Mouse (Mus musculus) megakaryocyte-erythroid progenitor cell, adult 5-6 weeks (primary cell): ENCODE results near the gene Ptrh1. TPM values are rescaled to one million over a fixed set of nuclear protein-coding genes. Genes with fewer than 3 reads are reported as not detected.

Experiments used
- ATAC-seq: replicated peaks from 2 replicates; pipeline ENCODE4 v1.8.0; 2016; ENCODE audit warnings: mild to moderate bottlenecking, inconsistent platforms; ENCODE audit not compliant: severe bottlenecking, poor library complexity, low FRiP score, low TSS enrichment
- total RNA-seq, 2 experiments: library from RNA; stranded (forward) in 1 of 2; stranded (reverse) in 1 of 2; fragments of 200-1000, 215-1000 nt in 1 of 2; fragments of >200 nt in 1 of 2; fragmentation: Nextera tagmentation in 1 of 2; gene quantifications; 2 replicates each; pipeline ENCODE4 v1.2.3; 2014 to 2017

Ptrh1 gene
- total RNA-seq, 2 experiments from 2014 or later = 3.9 to 6.9 TPM

DNA sequence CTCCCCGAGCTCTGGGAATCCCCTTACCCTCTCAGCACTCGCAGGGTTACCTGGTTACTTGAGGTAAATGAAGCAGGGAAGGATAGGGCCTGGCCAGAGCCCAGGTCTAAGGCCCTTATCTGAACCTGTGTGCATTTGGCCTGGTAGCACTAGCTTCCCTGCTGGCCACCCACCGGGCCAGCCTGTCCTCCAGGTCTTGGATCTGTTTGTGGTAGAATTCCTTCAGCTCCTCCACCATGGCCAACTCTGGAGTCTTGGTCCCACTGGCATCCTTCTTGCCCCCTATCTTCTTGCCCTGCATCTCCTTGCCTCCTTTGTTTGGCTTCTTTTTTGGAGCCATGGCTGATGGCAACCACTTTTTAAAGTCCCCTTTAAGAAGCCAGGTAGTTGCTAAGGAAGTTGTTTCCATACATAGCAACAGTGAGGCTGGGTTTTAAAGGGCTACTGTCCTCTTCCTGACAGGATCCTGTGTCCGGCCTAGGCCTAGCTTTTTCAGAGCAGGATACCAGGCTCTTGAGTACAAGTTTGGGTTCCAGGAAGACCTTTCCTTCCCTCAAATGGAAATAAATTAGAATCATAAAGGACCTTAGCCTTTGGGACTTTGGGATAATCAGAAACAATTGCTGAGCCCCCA lies 8.6 kb downstream of the Ptrh1 start, which contains the start of gene Cfap157:
Cfap157 (minus strand) TSS at position 381 of the 634 bp plus-strand sequence.
- ATAC-seq = no peak

DNA sequence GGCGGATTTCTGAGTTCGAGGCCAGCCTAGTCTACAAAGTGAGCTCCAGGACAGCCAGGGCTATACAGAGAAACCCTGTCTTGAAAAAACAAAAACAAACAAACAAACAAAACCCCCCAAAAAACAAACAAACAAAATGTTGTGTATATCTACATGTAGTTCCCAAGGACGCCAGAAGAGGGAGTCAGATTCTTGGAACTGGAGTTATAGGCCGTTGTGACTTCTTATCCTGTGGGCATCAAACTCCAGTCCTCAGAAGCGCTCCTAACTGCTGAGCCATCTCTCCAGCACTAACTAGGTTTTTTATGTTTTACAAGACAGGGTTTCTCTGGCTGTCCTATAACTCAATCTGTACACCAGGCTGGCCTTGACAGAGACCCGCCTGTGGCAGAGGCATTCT lies 11.6 kb downstream of the Ptrh1 start:
- ATAC-seq = no peak

DNA sequence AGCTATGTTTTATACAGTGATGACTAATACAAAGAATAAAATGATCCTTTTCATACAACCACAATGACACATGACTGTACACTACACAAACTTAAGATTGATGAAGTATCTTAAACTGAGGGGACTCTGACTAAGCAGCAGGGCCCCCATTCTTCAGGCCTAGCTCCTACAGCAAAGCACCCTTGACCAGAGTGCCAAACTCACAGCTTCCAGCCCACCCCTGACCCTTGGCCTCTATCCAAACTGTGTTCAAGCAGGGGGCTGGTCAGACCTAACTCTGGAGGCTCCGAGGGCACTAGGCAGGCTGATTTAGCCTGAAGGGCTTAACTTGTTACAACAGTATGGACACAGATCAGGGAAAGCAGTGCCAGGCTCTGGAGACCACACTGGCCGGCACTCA lies 13.0 kb downstream of the Ptrh1 start:
- no peak for ATAC-seq

DNA sequence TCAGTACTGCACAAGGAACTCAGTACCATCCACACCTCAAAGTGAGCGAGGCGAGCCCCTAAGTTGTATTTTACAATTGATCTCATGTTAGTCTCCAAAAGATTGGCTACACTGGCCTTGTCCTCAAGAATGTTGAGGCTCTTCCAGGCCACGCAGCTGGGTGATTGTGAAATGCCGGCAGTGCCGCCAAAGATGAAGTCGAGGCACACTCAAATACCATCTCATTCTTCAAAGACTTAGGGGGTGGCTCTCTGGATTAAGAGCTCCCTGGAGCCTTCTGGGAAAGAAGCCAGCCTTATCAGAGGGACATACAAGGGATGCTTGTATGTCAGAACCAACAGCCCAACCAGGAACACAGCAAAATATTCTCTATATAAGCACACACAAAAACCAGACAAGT lies 15.7 kb downstream of the Ptrh1 start:
- no peak for ATAC-seq

DNA sequence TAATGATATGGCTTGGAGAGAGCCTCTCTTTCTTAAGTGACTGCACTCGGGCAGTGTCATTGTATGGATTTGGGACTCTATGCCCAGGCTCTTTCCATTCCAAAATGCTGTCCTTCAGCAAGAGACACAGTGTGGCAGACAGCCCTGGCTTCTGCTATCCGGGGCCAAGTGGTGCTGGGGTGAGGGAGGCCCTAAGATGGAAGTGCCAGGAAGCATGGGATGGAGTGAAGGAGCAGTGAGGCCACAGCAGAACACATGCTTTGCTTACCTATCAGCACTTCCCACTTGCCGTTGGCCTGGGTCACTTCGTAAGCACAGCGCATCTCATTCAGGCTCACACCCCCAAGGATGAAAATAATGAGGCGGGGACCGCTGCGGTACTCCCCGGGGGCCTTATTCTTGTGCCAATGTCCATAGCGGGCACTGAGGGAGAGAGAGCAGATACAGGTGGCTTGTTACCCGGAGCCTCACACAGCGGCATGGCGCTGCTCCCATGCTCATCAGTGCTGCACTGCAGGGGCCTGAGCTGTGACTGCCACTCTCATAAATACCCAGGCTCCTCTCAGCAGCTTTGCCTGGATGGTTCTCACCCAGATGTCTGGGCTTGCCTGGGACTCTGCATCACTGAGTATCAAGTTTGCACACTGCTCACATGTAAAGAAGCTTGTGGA lies 20.3 kb downstream of the Ptrh1 start:
- no peak for ATAC-seq

DNA sequence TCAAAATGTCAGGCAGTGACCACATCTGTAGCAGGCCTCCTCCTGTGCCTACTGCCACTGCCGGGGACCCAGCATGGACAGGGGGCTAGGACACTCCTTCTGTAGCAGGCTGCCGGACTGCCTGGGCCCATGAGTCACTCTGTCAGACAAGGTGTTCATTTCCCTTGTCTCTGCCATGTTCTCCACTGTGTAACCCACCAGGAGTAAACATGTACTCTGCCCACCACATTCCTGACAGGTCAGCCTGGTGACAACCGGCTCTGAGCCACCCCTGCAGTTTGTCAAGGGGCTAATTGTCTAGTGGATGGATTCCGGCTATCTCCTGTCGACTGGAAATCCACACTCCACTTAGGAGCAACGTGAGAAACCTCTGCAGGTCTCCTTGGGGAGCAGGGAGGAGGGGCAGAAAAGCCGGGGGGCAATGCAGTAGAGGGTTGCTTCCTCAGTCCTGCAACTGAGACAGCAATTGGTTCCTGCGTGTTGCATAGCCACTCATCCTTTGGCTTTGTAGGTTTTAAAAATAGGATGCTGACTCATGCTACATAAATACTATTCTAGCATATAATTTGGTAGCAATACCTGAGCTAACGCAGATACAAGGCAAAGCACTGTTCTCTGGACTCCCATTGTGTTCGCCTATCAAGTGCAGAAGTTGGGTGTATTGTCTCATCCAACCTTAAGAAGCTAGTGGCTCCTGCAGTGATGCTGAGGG lies 22.8 kb downstream of the Ptrh1 start:
- no peak for ATAC-seq

DNA sequence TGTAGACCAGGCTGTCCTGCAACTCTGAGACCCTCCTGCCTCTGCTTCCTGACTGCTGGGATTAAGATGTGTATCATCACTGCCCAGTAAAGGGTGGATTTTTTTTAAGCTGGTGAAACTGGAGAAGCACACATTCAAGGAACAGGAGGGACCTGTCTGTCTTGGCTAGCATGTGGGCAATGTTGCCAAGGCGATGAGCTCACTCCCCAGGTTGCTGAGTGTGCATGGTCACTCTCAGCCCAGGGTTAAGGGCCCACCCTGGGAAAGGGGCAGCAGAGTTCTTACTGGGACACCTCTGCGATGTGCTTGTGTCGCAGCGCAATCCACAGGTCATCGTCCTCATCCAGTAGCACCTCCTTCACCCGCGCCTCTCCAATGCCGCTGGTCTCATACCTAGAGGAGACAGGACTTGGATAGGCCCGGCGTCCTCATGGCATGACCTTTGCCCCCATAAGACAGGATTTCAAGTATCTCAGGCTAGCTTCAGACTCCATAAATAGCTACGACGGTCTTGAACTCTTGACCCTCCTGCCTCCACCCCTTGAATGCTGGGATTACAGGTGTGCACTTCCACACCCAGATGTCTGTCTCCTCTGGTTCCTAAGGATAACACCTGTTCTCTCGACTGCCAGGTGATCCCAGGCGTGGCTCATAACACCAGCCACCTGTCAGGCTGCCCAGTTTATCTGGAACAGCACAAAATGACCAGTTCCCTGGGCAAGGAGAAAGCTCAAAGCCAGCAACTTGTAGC lies 33.4 kb downstream of the Ptrh1 start:
- ATAC-seq = 0 out of 2 replicates have a peak, but pooled peaks have one; percentile 17

DNA sequence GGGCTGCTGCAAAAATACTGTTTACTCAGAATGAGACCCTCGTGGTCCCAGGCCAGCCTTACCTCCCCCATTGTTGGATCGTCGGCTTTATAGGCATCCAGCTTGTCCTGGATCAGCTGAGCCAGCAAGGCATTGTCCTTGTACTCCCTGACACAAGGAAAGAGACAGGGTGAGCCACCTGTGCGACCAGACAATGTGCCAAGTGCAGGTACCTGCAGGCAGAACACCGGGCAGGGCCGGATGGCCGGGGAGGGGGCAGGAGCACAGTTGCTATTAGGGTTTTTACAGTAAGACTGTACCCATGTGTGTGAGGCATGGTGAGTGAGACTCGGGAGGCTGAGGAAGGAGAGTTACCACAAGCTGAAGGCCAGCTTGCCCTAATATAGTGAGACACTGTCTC lies 36.4 kb downstream of the Ptrh1 start:
- 0 out of 2 replicates have a peak, but pooled peaks have one; percentile 8 for ATAC-seq

DNA sequence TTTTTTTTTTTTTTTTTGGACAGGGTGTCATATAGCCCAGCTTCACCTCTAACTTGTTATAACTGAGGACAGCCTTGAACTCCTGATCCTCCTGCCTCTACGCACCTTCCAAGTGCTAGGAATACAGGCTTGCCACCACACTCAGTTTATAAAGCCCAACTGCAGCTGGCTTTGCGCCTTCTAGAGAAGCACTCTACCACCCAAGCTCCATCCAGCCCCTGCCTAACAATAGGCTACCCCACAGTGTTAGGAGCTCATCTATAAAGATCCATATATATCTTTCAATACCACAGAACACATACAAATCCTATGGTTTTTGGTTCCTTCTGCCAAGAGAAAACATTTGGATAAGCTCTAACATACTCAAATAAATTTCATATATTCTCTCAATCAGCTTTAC lies 40.9 kb downstream of the Ptrh1 start:
- ATAC-seq = no peak

DNA sequence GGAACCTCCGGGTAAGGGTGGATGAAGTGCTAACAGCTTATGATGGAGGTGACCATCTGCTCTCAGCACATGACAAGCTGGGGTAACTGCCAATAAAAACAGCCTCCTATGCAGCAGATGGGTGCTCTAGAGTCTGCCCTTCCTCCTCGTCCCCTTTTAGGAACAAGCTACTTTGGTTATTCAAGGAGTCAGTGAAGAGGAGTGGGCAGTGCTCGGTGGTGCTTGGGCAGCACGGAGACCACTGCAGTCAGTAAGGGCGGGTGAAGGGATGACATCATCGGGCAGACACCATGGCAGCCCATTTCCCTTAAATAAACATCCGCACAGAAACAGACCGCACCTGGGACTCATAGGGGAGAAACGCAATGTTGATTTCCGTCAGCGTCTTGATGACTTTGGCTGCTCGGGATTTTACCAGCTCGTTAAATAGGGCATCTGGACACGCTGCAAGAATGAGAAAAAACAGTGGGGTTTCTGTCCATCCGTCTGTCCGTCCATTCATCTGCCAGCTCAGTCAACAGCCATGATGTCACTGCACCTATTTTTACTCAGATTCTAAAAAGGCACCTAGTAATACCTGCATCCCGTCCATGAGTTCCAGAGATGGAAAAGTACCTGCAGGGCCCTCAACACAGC lies 41.5 kb downstream of the Ptrh1 start:
- no peak for ATAC-seq

DNA sequence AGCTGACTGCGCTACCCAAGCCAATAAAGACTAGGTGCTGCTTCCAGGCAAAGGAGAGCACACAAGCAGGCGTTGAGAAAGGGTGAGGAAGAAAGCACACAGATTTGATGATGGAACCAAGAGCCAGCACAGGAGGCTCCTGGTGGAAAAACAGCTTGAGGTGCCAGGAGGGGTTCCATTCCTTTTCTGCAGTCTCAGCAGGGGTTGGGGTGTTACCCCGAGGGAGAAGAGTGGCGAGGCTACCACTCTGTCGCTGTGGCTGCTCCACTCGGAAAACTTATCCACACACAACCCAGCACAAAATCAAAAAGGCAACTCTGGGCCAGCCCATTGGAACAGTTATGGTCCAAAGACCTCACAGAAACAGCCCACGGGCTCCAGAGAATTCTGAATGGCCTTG lies 42.0 kb downstream of the Ptrh1 start:
- no peak for ATAC-seq

DNA sequence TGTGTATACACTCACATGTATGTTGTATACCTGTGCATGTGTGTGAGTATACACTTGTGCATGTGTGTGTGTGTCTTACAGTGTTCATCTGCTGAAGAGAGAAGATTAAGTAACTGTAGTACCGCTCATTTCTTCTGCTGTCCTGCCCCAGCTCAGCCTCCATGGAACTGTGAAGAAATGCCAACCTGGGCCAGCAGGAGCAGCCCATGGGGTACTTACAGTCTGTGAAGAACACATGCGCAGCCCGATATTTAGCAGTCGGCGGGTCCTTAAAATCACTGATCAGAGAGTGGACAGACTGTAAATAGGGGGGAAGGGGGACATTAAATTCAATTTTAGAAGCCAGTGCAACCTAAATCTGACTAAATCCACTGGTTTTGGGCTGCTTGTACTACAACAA lies 42.6 kb downstream of the Ptrh1 start:
- no peak for ATAC-seq

DNA sequence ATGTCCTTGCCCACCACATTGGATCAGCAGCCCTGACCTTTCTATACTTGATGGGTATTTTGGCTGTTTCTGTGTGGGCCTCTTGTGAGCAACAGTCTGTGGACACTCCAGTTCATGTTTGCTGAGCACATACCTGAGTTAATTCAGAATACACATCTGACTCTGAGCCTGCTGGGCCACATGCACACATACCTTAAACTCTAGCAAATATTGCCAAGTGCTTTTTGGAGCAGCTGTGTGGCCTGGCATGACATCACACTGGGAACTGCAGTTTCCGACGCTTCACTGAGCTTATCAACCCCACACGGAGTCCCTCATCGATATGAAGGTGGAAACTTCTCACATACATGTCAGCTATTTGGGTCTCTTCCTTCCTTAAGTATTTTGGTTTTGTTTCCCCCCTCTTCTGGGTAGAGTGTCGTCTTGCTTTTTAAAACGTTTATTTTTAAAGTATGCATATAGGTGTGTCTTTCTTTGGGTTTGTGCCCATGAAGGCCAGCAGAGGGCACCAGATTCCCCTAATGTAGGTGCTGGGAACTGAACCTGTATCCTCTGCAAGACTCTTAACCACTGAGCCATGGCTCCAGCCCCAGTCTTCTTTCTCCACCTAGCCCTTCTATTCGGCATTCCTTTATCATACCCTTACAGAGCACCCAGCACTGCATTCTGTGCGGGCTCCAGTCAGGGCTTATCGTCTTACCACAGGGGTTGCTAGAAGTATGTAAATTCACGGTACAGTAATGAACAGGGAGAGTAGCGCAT lies 45.6 kb downstream of the Ptrh1 start:
- peak; percentile 88 for ATAC-seq

DNA sequence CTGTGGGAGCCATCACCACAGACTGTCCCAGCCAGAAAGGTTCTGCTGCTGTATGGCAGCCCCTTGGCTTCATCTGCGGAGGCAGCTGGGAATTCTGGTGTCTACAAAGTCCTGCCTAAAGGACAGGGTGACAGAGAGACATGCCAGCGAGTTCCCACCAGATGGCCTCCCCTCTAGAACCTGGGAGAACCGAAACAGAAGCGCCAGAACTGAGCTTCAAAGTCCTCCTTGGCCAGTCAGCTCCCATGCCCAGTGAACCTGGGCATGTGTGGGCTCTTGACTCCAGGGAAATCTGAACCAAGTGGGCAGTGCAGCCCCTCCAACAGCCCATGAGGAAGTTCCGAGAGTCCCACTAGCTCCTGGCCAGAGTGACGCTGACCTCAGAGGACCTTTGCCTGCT lies 47.1 kb downstream of the Ptrh1 start:
- no peak for ATAC-seq

DNA sequence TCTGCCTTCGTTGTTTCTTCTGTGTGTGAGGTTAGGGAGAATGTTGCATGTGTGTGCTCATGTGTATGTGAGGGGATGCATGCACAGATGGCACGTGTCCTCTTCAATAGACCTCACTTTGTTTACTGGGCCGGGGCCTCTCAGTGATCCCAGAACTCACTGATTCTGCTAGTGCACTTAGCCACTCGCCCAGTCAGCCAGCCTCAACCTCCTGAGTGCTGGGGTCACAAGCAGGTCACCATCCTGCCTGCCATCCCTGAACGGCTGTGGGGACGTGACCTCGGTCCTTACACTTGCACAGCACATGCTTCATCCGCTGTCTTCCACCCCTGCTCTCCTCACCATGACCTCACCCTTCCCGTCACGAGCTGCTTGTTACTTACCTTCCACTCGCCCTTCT lies 47.6 kb downstream of the Ptrh1 start:
- ATAC-seq = no peak

DNA sequence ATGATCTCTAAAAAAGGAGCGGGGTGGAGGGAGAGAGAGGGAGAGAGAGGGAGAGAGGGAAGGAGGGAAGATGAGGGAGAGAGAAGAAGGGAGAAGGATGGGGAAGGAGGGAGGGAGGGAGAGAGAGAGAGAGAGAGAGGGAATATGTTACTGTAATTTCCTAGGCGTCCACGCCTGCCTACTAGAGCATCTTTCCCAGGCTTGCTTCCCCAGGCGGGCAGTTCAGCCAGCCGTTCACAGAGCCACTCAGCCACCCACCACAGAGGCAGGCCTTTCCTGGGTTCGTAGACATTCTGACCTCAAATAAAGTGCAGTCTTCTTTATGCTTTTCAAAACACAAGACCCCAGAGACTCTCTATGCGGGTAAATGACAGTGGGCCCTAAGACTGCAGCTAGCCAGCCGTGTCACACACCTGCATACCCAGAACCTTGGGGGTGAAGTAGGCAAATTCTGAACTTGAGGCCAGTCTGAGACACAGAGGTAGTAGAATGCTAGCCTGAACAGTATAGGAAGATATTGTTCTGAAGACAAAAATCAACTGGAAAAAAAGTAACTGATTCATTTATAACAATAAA lies 48.1 kb downstream of the Ptrh1 start:
- no peak for ATAC-seq

DNA sequence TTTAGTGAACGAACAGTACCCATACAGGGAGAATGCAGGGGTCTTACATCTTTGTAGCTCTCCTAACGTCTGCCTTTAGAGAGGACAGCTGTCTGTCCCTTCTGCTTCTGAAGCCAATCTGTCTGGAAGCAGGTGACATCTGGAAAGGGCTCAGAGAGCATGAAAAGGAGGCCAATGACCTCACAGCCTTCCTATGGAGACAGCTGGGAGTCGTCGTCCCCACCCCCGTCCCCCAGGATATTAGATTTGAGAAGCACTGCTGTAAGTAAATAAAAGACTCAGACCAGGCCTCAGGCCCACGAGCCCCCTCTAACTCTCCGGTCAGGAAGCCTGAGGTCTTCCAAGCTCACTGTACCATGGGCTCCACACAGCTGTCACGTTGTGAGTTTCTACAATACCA lies 48.6 kb downstream of the Ptrh1 start:
- no peak for ATAC-seq

DNA sequence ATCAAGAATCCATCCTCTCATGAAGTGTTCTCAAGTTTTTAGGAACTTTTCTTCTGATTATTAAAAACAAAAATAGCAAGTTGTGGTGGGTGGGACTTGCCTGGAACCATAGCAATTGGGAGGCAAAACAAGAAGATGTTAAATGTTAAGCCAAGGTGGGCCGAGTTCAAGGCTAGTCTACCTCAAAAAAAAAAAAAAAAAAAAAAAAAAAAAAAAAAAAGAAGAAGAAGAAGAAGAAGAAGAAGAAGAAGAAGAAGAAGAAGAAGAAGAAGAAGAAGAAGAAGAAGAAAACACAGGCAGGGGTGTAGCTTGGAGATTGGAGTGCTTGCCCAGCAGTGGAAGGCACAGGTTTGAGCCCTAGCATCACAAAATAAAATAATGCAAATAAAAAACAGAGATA lies 49.2 kb downstream of the Ptrh1 start:
- no peak for ATAC-seq

DNA sequence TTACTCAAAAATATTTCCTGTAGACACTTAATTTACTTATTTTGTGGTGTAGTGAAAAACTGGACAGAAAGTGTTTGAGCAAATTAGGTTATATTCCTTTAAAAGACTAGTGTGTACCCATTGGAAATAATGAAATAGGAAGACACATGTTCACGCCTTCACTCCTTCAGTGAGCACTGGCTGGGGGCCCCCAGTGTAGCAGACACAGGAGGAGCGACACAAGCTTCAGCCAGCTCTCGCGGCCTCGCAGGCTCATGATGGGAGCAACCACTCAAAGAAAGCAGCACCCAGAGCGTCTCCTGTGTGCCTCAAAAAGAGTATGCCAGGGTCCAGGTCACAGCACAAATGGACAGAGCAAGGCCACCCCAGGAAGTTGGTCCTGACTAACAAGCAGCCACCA lies 50.2 kb downstream of the Ptrh1 start:
- ATAC-seq = no peak
